Mouse (Mus musculus) embryonic fibroblast, embryonic 13.5 days (primary cell): Measurements from ENCODE around the gene Pld5. TPM values are rescaled to one million over a fixed set of nuclear protein-coding genes. Genes with fewer than 3 reads are reported as not detected.

Experiments used
- H3K27ac ChIP-seq: 2 replicates; pipeline ENCODE4 v1.5.1; 2012; ENCODE audit warnings: low read length, control low read depth, inconsistent platforms; ENCODE audit not compliant: insufficient read depth
- H3K4me1 ChIP-seq: 2 replicates; pipeline ENCODE4 v1.6.1; 2011; ENCODE audit warnings: low read length; ENCODE audit not compliant: control insufficient read depth, insufficient read depth
- H3K4me3 ChIP-seq: 2 replicates; pipeline ENCODE4 v1.5.1; 2011; ENCODE audit warnings: mild to moderate bottlenecking, control low read depth, low read length; ENCODE audit not compliant: insufficient read depth
- CTCF ChIP-seq: IDR thresholded peaks from 2 replicates; pipeline ENCODE4 v1.5.1; 2011; ENCODE audit warnings: mild to moderate bottlenecking, control low read depth, low read length, moderate library complexity, borderline replicate concordance; ENCODE audit not compliant: insufficient read depth
- POLR2A ChIP-seq: IDR thresholded peaks from 2 replicates; pipeline ENCODE4 v1.6.1; 2011; ENCODE audit warnings: low read depth, mild to moderate bottlenecking, control low read depth, low read length, moderate library complexity
- polyA plus RNA-seq: library from polyadenylated mRNA; stranded (reverse); fragments of >200 nt; gene quantifications from 2 replicates; pipeline ENCODE4 v1.2.4, GENCODE M21; 2011; ENCODE audit warnings: low read depth; ENCODE audit not compliant: missing spikeins, insufficient read length

The Pld5 gene
- polyA plus RNA-seq, 1 experiment: 1.3 TPM

- TF ChIP-seq CTCF: no peak
- TF ChIP-seq POLR2A: no peak
- no peak overlapping the region for H3K27ac ChIP-seq
- no peaks in the 10 kb centered on the region for H3K4me1 ChIP-seq
These were observed 100.1 kb downstream of the Pld5 start for GRCm38 (mm10) chr1:176174971-176175370.

GRCm38 (mm10) chr1:176167784-176168183, 107.3 kb downstream of the Pld5 start:
- H3K4me1 ChIP-seq: no peaks in the 10 kb centered on the region
- TF ChIP-seq CTCF: no peak
- no peak for TF ChIP-seq POLR2A
- H3K27ac ChIP-seq: no peak overlapping the region

More at GRCm38 (mm10) chr1:176174971-176175370, 100.1 kb downstream of the Pld5 start:
- H3K4me3 ChIP-seq: no peak overlapping the region

DNA sequence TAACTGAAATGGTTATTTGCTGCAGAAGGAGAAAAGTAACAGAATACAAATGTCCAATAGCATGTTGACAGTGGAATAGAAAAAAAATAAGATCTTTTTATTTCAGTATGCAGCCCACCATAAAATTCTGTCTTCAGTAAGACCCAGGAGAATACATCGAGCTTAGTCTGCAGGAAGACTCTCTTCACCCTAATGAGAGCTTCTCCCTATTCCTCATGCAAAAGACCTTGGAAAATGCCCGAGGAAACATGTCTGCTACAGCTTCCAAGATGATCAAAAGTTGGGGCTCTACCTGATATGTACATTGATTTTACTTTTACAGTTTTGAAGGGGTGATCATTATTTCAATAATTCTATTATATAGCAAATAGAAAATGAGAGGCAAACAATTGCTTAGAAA, 108.0 kb downstream of the Pld5 start:
- no peaks in the 10 kb centered on the region for H3K4me1 ChIP-seq
- no peak overlapping the region for H3K4me3 ChIP-seq
- no peak overlapping the region for H3K27ac ChIP-seq
- TF ChIP-seq POLR2A: no peak
- TF ChIP-seq CTCF: no peak

More at GRCm38 (mm10) chr1:176167784-176168183, 107.3 kb downstream of the Pld5 start:
- H3K4me3 ChIP-seq: no peak overlapping the region

DNA sequence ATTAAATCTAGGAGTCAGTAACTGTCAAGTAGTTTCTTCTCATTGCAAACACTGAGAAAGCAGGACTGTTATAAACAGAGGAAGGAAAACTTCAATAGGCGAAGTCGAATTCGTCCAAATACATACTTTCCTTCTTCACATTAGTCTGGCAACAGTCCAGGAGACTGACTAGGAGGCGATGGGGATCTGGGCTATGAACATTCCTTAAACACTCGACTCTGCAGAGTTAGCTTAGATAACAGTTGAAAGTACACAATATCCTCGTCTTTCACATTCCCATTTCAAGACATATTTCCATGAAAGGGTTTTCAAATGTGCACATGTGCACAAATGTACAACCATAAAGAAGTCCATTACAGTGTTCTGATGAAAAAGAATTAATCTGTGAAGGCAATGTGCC, 129.8 kb downstream of the Pld5 start:
- no peak overlapping the region for H3K4me3 ChIP-seq
- H3K4me1 ChIP-seq: no peaks in the 10 kb centered on the region
- no peak overlapping the region for H3K27ac ChIP-seq
- no peak for TF ChIP-seq POLR2A
- TF ChIP-seq CTCF: no peak

DNA sequence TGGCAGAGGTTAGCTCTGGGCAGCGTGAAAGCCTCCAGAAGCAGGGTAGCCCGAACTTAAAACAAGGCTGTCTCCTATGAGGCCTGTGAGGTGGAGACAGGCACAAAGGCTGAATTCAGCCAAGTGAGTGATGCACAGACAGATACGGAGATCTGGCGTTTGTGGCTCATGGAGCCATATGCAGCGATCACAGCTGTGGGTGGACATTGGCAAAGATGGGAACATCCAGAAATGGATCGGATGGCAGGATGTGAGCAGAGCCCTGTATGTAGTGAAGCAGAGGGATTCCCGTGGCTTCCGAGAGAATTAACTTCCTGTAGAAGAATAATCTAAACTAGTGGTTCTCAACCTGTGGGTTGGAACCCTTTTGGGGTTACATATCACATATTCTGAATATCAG, 140.7 kb downstream of the Pld5 start:
- no peaks in the 10 kb centered on the region for H3K4me1 ChIP-seq
- TF ChIP-seq CTCF (no peak), POLR2A (no peak)
- H3K27ac ChIP-seq: no peak overlapping the region
- no peak overlapping the region for H3K4me3 ChIP-seq

- TF ChIP-seq POLR2A (no peak), CTCF (no peak)
- Histone ChIP-seq H3K4me3 (no peak overlapping the region), H3K27ac (no peak overlapping the region), H3K4me1 (no peaks in the 10 kb centered on the region)
These were observed 149.3 kb downstream of the Pld5 start for GRCm38 (mm10) chr1:176125771-176126170.

DNA sequence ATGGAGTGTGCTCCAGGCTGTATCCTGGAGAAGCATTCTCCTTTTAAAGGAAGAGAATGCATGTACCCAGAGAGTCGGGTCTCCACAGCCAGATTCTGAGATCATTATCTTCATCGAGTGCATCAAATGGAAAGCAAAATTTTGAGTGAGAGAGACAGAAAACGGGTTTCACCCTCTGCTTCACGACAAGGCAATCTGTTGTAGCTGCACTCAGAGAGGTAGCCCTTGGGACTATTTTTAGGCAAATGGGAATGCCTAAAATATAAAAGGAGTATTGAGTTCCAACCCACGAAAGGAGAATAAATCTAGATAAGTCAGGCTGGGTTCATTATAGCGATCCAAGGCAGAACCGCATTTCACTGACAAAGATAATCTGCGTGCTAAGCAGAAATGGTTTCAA, 150.7 kb downstream of the Pld5 start:
- Histone ChIP-seq H3K27ac (no peak overlapping the region), H3K4me1 (no peaks in the 10 kb centered on the region), H3K4me3 (no peak overlapping the region)
- TF ChIP-seq CTCF (no peak), POLR2A (no peak)

DNA sequence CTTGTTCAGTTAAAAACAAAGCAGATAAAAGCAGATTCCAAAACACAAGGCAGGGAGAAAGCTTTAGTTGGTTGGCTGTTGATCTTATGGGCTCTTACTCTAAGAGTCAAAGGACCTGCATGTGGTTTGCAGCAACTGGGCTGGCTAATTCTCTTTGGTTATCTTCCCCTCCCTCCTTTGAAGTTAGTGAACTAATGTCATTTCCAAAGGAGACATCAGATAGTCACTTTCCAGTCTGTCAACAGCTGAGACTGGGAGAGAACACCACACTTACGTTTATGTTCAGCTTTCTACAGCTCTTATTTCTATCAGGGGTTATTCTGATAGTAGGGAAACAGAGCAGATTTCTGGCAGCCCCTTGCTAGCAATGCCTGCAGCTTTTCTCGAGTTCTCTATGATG, 151.3 kb downstream of the Pld5 start:
- TF ChIP-seq CTCF (no peak), POLR2A (no peak)
- H3K27ac ChIP-seq: no peak overlapping the region
- H3K4me1 ChIP-seq: no peaks in the 10 kb centered on the region
- no peak overlapping the region for H3K4me3 ChIP-seq

GRCm38 (mm10) chr1:176115604-176116003, 159.5 kb downstream of the Pld5 start:
- TF ChIP-seq POLR2A (no peak), CTCF (no peak)
- no peak overlapping the region for H3K4me3 ChIP-seq
- H3K27ac ChIP-seq: no peak overlapping the region
- no peaks in the 10 kb centered on the region for H3K4me1 ChIP-seq

- Histone ChIP-seq H3K4me3 (no peak overlapping the region), H3K4me1 (no peaks in the 10 kb centered on the region), H3K27ac (no peak overlapping the region)
- TF ChIP-seq POLR2A (no peak), CTCF (no peak)
These were observed 176.3 kb downstream of the Pld5 start for GRCm38 (mm10) chr1:176098685-176099320.
